Mouse (Mus musculus): ENCODE data around the gene Il17c.

GRCm38 (mm10) chr8:122442781-122443180, 21.0 kb downstream of the Il17c start:
- TF ChIP-seq CTCF (IDR thresholded peaks at IDR 0.05; ENCODE audit: control insufficient read depth, insufficient read depth, insufficient read length) (no peak), USF1 (IDR thresholded peaks at IDR 0.05; ENCODE audit: low read depth) (no peak), MAX (IDR thresholded peaks at IDR 0.05) (no peak), CEBPB (IDR thresholded peaks at IDR 0.05; ENCODE audit: low read depth) (no peak)

Data from C2C12 (cell line).